Mouse (Mus musculus): Measurements from ENCODE around the gene Mat2a. TPM values are rescaled to one million over a fixed set of nuclear protein-coding genes. Genes with fewer than 3 reads are reported as not detected.

Mat2a gene
- total and polyA plus RNA-seq, 3 experiments: 166 to 456 (median 218) TPM

GRCm38 (mm10) chr6:72447487-72447886, 8.1 kb upstream of the Mat2a start:
- no peak overlapping the region for H3K9ac ChIP-seq (ENCODE audit: insufficient read depth, low read depth)
- peaks cover 2% of the 10 kb centered on the region for H3K9me3 ChIP-seq (replicated peaks; ENCODE audit: low read length)
- no peak for TF ChIP-seq UBTF (IDR thresholded peaks at IDR 0.05; ENCODE audit: low read depth, low read length)
- TF ChIP-seq MYC (IDR thresholded peaks at IDR 0.05; ENCODE audit: low read depth, low read length): no peak
- TF ChIP-seq IRF4 (IDR thresholded peaks at IDR 0.05; ENCODE audit: low read depth, low read length): no peak
- TF ChIP-seq ZMIZ1 (IDR thresholded peaks at IDR 0.05; ENCODE audit: low read depth, low read length): no peak
- no peak for TF ChIP-seq HCFC1 (IDR thresholded peaks at IDR 0.05; ENCODE audit: low read depth, low read length)
- TF ChIP-seq ZKSCAN1 (IDR thresholded peaks at IDR 0.05; ENCODE audit: borderline replicate concordance, low read depth, low read length): no peak
- TF ChIP-seq BHLHE40 (IDR thresholded peaks at IDR 0.05; ENCODE audit: low read depth, low read length): no peak
- TF ChIP-seq ZNF384 (IDR thresholded peaks at IDR 0.05; ENCODE audit: low read depth, low read length): no peak
- H3K79me2 ChIP-seq (replicated peaks; ENCODE audit: control insufficient read depth, extremely low read depth, insufficient read depth, poor library complexity, severe bottlenecking): no peaks in the 10 kb centered on the region
- in situ Hi-C loops (cut with MboI; ENCODE audit: low pct_ligation_motif_present, low pct_unique_long_range_greater_than_20kb, low sequenced_read_pairs) (no loop called here), dilution Hi-C loops (cut with MboI; ENCODE audit: extremely low pct_ligation_motif_present, extremely low pct_unique_long_range_greater_than_20kb, low sequenced_read_pairs) (no loop called here)
- H3K4me3 ChIP-seq (replicated peaks in 1 of 3; ENCODE audit: low read depth in 2 of 3, low read length in 2 of 3, poor library complexity in 1 of 3): no peak overlapping the region
- no peak overlapping the region for H3K4me2 ChIP-seq (ENCODE audit: insufficient read depth, low read depth, poor library complexity, severe bottlenecking)
- peaks cover 0 to 4% of the 10 kb centered on the region in 2 experiments; a peak in 1 of 4 replicates for H3K4me1 ChIP-seq (ENCODE audit: control insufficient read depth in 1 of 2, insufficient read depth in 2 of 2)
- no peak for DNase-seq (ENCODE audit: extremely low read depth)
- H3K36me3 ChIP-seq (replicated peaks in 1 of 2; ENCODE audit: control insufficient read depth in 1 of 2, insufficient read depth in 1 of 2, low read length in 1 of 2): no peaks in the 10 kb centered on the region
- no peak overlapping the region for H3K27ac ChIP-seq (ENCODE audit: insufficient read depth, low read depth)
- peaks cover 4% of the 10 kb centered on the region for H3K27me3 ChIP-seq (replicated peaks)

- in situ Hi-C loops (cut with MboI; ENCODE audit: low pct_ligation_motif_present, low pct_unique_long_range_greater_than_20kb, low sequenced_read_pairs): no loop called here
- peaks cover 3 to 16% of the 10 kb centered on the region in 2 experiments for H3K4me1 ChIP-seq (ENCODE audit: control insufficient read depth in 1 of 2, insufficient read depth in 2 of 2)
- H3K79me2 ChIP-seq (replicated peaks; ENCODE audit: control insufficient read depth, extremely low read depth, insufficient read depth, poor library complexity, severe bottlenecking): no peaks in the 10 kb centered on the region
- no peak for DNase-seq (ENCODE audit: extremely low read depth)
- H3K27me3 ChIP-seq (replicated peaks): peaks cover 4% of the 10 kb centered on the region
- H3K36me3 ChIP-seq (replicated peaks in 1 of 2; ENCODE audit: control insufficient read depth in 1 of 2, insufficient read depth in 1 of 2, low read length in 1 of 2): no peaks in the 10 kb centered on the region
- no peak overlapping the region for H3K9ac ChIP-seq (ENCODE audit: insufficient read depth, low read depth)
- H3K4me3 ChIP-seq (replicated peaks in 1 of 3; ENCODE audit: low read depth in 2 of 3, low read length in 2 of 3, poor library complexity in 1 of 3): no peak overlapping the region
- TF ChIP-seq MAFK (IDR thresholded peaks at IDR 0.05; ENCODE audit: insufficient replicate concordance, low read length) (no peak), CTCF (conservative IDR thresholded peaks at IDR 0.05 in 1 of 2, IDR thresholded peaks at IDR 0.05 in 1 of 2; ENCODE audit: low read depth in 2 of 2, low read length in 2 of 2) (no peak), RAD21 (IDR thresholded peaks at IDR 0.05; ENCODE audit: low read depth, low read length) (no peak), MXI1 (IDR thresholded peaks at IDR 0.05; ENCODE audit: low read depth, low read length) (no peak), TBP (conservative IDR thresholded peaks at IDR 0.05; ENCODE audit: low read depth, low read length) (no peak), ETS1 (conservative IDR thresholded peaks at IDR 0.05; ENCODE audit: low read depth, low read length) (no peak), ZNF384 (IDR thresholded peaks at IDR 0.05; ENCODE audit: low read depth, low read length) (no peak), USF1 (IDR thresholded peaks at IDR 0.05; ENCODE audit: low read depth, low read length) (no peak), HCFC1 (IDR thresholded peaks at IDR 0.05; ENCODE audit: low read depth, low read length) (no peak), KAT2A (IDR thresholded peaks at IDR 0.05; ENCODE audit: insufficient replicate concordance, low read length) (no peak), JUN (IDR thresholded peaks at IDR 0.05; ENCODE audit: insufficient read depth, low read depth, low read length) (no peak), MEF2A (IDR thresholded peaks at IDR 0.05; ENCODE audit: borderline replicate concordance, low read depth, low read length) (no peak), MAZ (IDR thresholded peaks at IDR 0.05; ENCODE audit: low read depth, low read length) (no peak), E2F4 (IDR thresholded peaks at IDR 0.05; ENCODE audit: insufficient replicate concordance, low read depth, low read length) (no peak), CHD2 (IDR thresholded peaks at IDR 0.05; ENCODE audit: low read length) (no peak), UBTF (IDR thresholded peaks at IDR 0.05; ENCODE audit: low read depth, low read length) (no peak), GABPA (IDR thresholded peaks at IDR 0.05; ENCODE audit: insufficient replicate concordance, low read depth, low read length) (no peak), ZKSCAN1 (IDR thresholded peaks at IDR 0.05; ENCODE audit: borderline replicate concordance, low read depth, low read length) (no peak), NRF1 (IDR thresholded peaks at IDR 0.05; ENCODE audit: low read depth, low read length) (no peak), ELF1 (IDR thresholded peaks at IDR 0.05; ENCODE audit: low read depth, low read length) (no peak)
- H3K4me2 ChIP-seq (ENCODE audit: insufficient read depth, low read depth, poor library complexity, severe bottlenecking): no peak overlapping the region
- H3K27ac ChIP-seq (ENCODE audit: insufficient read depth, low read depth): no peak overlapping the region
- dilution Hi-C loops (cut with MboI; ENCODE audit: extremely low pct_ligation_motif_present, extremely low pct_unique_long_range_greater_than_20kb, low sequenced_read_pairs): no loop called here
- H3K9me3 ChIP-seq (replicated peaks; ENCODE audit: low read length): peaks cover 2% of the 10 kb centered on the region
Observed at GRCm38 (mm10) chr6:72445011-72445410, 5.7 kb upstream of the Mat2a start.

Data from CH12.LX (cell line).